ENCODE assay signal across 13 mouse cellular contexts in genomic region chr4:150865371-150865770, GRCm38 (mm10). TPM values are rescaled to one million over a fixed set of nuclear protein-coding genes. Genes with fewer than 3 reads are reported as not detected.
DNase-seq lines count a peak whose midpoint lies in the region; ATAC-seq and TF ChIP-seq lines count a peak whose summit lies in the region.
"Had no signal": no experiment of that assay in that cellular context is flagged by ENCODE, and none has a peak within 500 bp of the region (broad histone marks: within the 10 kb centered on the region; RNA-seq: fewer than 3 reads in every experiment).

No protein-coding gene starts in this region.

- H3K4me3 ChIP-seq in forebrain, embryonic 14.5 days (ENCODE audit: low read depth, low read length), result no peak overlapping the region
- no peak overlapping the region for H3K4me3 ChIP-seq in forebrain, embryonic 10.5 days
- no peak overlapping the region for H3K4me3 ChIP-seq in liver, adult 2 months (ENCODE audit: insufficient read depth, low read depth, low read length)
- H3K4me3 ChIP-seq in liver, embryonic 12.5 days, result no peak overlapping the region
- no peak overlapping the region for H3K4me3 ChIP-seq in kidney, embryonic 16.5 days (ENCODE audit: low read length)
- H3K4me3 ChIP-seq: forebrain, embryonic 15.5 days; heart, embryonic 13.5 days had no signal

- no peak for TF ChIP-seq POLR2A in liver, adult 2 months (IDR thresholded peaks at IDR 0.05; ENCODE audit: extremely low read depth, insufficient read depth, low read length)

- H3K9me3 ChIP-seq in forebrain, embryonic 14.5 days (replicated peaks; ENCODE audit: control insufficient read depth, low read length), result no peaks in the 10 kb centered on the region
- no peaks in the 10 kb centered on the region for H3K9me3 ChIP-seq in forebrain, embryonic 10.5 days
- H3K9me3 ChIP-seq in liver, embryonic 12.5 days (replicated peaks), result no peaks in the 10 kb centered on the region
- H3K9me3 ChIP-seq in kidney, embryonic 16.5 days (ENCODE audit: low read length), result no peaks in the 10 kb centered on the region
- H3K9me3 ChIP-seq: forebrain, embryonic 15.5 days; heart, embryonic 13.5 days had no signal

- H3K9ac ChIP-seq in forebrain, embryonic 14.5 days (ENCODE audit: low read length), result no peak overlapping the region
- no peak overlapping the region for H3K9ac ChIP-seq in liver, adult 2 months (ENCODE audit: low read depth, low read length)
- no peak overlapping the region for H3K9ac ChIP-seq in liver, embryonic 12.5 days
- no peak overlapping the region for H3K9ac ChIP-seq in kidney, embryonic 16.5 days (replicated peaks; ENCODE audit: low read length)
- H3K9ac ChIP-seq: forebrain, embryonic 15.5 days; heart, embryonic 13.5 days had no signal

- no peak for ATAC-seq in forebrain, embryonic 14.5 days
- ATAC-seq in liver, embryonic 12.5 days, result no peak
- 0 out of 4 replicates have a peak, but pooled peaks have one; percentile 21 to 37 for ATAC-seq in hematopoietic stem cell, adult 5-6 weeks (replicated peaks in 1 of 2; ENCODE audit: insufficient read depth in 1 of 2, low FRiP score in 2 of 2, low TSS enrichment in 1 of 2, low read depth in 1 of 2, poor library complexity in 2 of 2, severe bottlenecking in 2 of 2)
- ATAC-seq in kidney, embryonic 16.5 days (ENCODE audit: low FRiP score, low TSS enrichment), result no peak
- ATAC-seq: forebrain, embryonic 15.5 days had no signal

- no peaks in the 10 kb centered on the region for H3K27me3 ChIP-seq in forebrain, embryonic 14.5 days (replicated peaks; ENCODE audit: control insufficient read depth, insufficient read depth, low read length)
- H3K27me3 ChIP-seq in forebrain, embryonic 10.5 days (ENCODE audit: poor library complexity, severe bottlenecking), result no peaks in the 10 kb centered on the region
- no peaks in the 10 kb centered on the region for H3K27me3 ChIP-seq in liver, adult 2 months (ENCODE audit: control insufficient read depth, insufficient read depth, low read length)
- H3K27me3 ChIP-seq in liver, embryonic 12.5 days (replicated peaks), result no peaks in the 10 kb centered on the region
- no peaks in the 10 kb centered on the region for H3K27me3 ChIP-seq in kidney, embryonic 16.5 days (ENCODE audit: insufficient read depth, low read length)
- H3K27me3 ChIP-seq: forebrain, embryonic 15.5 days; heart, embryonic 13.5 days had no signal

- peaks cover 21% of the 10 kb centered on the region for H3K36me3 ChIP-seq in forebrain, embryonic 14.5 days (ENCODE audit: control insufficient read depth, insufficient read depth, low read length)
- peaks cover 35% of the 10 kb centered on the region for H3K36me3 ChIP-seq in forebrain, embryonic 10.5 days (replicated peaks)
- H3K36me3 ChIP-seq in liver, adult 2 months (ENCODE audit: control insufficient read depth, insufficient read depth, low read length), result peaks cover 72% of the 10 kb centered on the region
- peaks cover 33% of the 10 kb centered on the region for H3K36me3 ChIP-seq in liver, embryonic 12.5 days
- peaks cover 24% of the 10 kb centered on the region for H3K36me3 ChIP-seq in kidney, embryonic 16.5 days (ENCODE audit: insufficient read depth, low read length)

- TF ChIP-seq CTCF in liver, adult 2 months (IDR thresholded peaks at IDR 0.05; ENCODE audit: low read depth, low read length), result no peak

- H3K4me2 ChIP-seq in forebrain, embryonic 14.5 days (ENCODE audit: low read length), result no peak overlapping the region
- no peak overlapping the region for H3K4me2 ChIP-seq in liver, embryonic 12.5 days
- H3K4me2 ChIP-seq in kidney, embryonic 16.5 days (replicated peaks; ENCODE audit: low read depth, low read length), result no peak overlapping the region
- H3K4me2 ChIP-seq: forebrain, embryonic 15.5 days; heart, embryonic 13.5 days had no signal

- no peaks in the 10 kb centered on the region for H3K4me1 ChIP-seq in forebrain, embryonic 14.5 days (ENCODE audit: control insufficient read depth, insufficient read depth, low read length)
- peaks cover 33% of the 10 kb centered on the region for H3K4me1 ChIP-seq in forebrain, embryonic 10.5 days
- H3K4me1 ChIP-seq in liver, adult 2 months (ENCODE audit: control insufficient read depth, insufficient read depth, low read length), result peaks cover 7% of the 10 kb centered on the region
- H3K4me1 ChIP-seq in liver, embryonic 12.5 days, result peaks cover 19% of the 10 kb centered on the region
- peaks cover 23% of the 10 kb centered on the region for H3K4me1 ChIP-seq in kidney, embryonic 16.5 days (ENCODE audit: insufficient read depth, low read length)
- H3K4me1 ChIP-seq: forebrain, embryonic 15.5 days had no signal

- no peak overlapping the region for H3K27ac ChIP-seq in forebrain, embryonic 14.5 days (ENCODE audit: low read depth, low read length)
- no peak overlapping the region for H3K27ac ChIP-seq in forebrain, embryonic 10.5 days
- no peak overlapping the region for H3K27ac ChIP-seq in liver, adult 2 months (replicated peaks; ENCODE audit: insufficient read depth, low read depth, low read length)
- H3K27ac ChIP-seq in liver, embryonic 12.5 days, result no peak overlapping the region
- H3K27ac ChIP-seq in kidney, embryonic 16.5 days (ENCODE audit: low read length), result no peak overlapping the region
- H3K27ac ChIP-seq: forebrain, embryonic 15.5 days; heart, embryonic 13.5 days had no signal

- peak; percentile 67 for DNase-seq in forebrain, embryonic 14.5 days (ENCODE audit: low spot score)
- DNase-seq in forebrain, embryonic 10.5 days (ENCODE audit: extremely low spot score, low spot score), result no peak
- peak; percentile 76 for DNase-seq in liver, adult 2 months (ENCODE audit: extremely low read depth, low read depth, low spot score)
- DNase-seq in CD4-positive helper T cell, adult 2 months (ENCODE audit: low read depth, low spot score), result peak; percentile 47
- DNase-seq in c-Kit-positive CD71-positive TER-119-positive erythroid progenitor cells, embryonic 14.5 days (ENCODE audit: low spot score), result no peak
- DNase-seq: adrenal gland, postnatal 14 days; cerebellum, postnatal 25 days; kidney, adult 18-20 months had no signal

- no peaks in the 10 kb centered on the region for H3K79me2 ChIP-seq in liver, adult 2 months (ENCODE audit: control insufficient read depth, insufficient read depth, low read length)

RNA-seq across cellular contexts. Expression of gene Errfi1, which starts 11.7 kb away (rescaled TPM):
- polyA plus RNA-seq in forebrain, embryonic 14.5 days (2014; fragmentation: Nextera tagmentation; extraction: Ambion mirVana), result 17.4 and 19.1 TPM in 2 replicates
- 16.5 and 18.7 TPM in 2 replicates for polyA plus RNA-seq in forebrain, embryonic 10.5 days (2016; fragmentation: Nextera tagmentation; extraction: Ambion mirVana)
- total RNA-seq in liver, adult 2 months (2014; rRNA removed), result 589 and 661 TPM in 2 replicates
- polyA plus RNA-seq in liver, adult 2 months (2012; rRNA removed), result 259 and 295 TPM in 2 replicates
- polyA plus RNA-seq in liver, embryonic 12.5 days (2016; fragmentation: Nextera tagmentation; extraction: Ambion mirVana), result 14.7 and 14.9 TPM in 2 replicates
- 2.1 and 2.5 TPM in 2 replicates for total RNA-seq in hematopoietic stem cell, adult 5-6 weeks (2017)
- polyA plus RNA-seq in kidney, embryonic 16.5 days (2015; fragmentation: Nextera tagmentation; extraction: Ambion mirVana), result 32.8 and 33.4 TPM in 2 replicates

RNA-seq across cellular contexts. Expression of gene Park7, which starts 48.9 kb away (rescaled TPM):
- polyA plus RNA-seq in forebrain, embryonic 14.5 days (2014; fragmentation: Nextera tagmentation; extraction: Ambion mirVana), result 447 and 495 TPM in 2 replicates
- polyA plus RNA-seq in forebrain, embryonic 10.5 days (2016; fragmentation: Nextera tagmentation; extraction: Ambion mirVana), result 497 and 502 TPM in 2 replicates
- total RNA-seq in liver, adult 2 months (2014; rRNA removed), result 281 and 324 TPM in 2 replicates
- polyA plus RNA-seq in liver, adult 2 months (2012; rRNA removed), result 148 and 191 TPM in 2 replicates
- polyA plus RNA-seq in liver, embryonic 12.5 days (2016; fragmentation: Nextera tagmentation; extraction: Ambion mirVana), result 326 and 344 TPM in 2 replicates
- 354 and 401 TPM in 2 replicates for total RNA-seq in hematopoietic stem cell, adult 5-6 weeks (2017)
- 404 and 421 TPM in 2 replicates for polyA plus RNA-seq in kidney, embryonic 16.5 days (2015; fragmentation: Nextera tagmentation; extraction: Ambion mirVana)

RNA-seq across cellular contexts. Expression of gene Tnfrsf9, which starts 49.0 kb away (rescaled TPM):
- polyA plus RNA-seq in forebrain, embryonic 14.5 days (2014; fragmentation: Nextera tagmentation; extraction: Ambion mirVana), result 0.11 TPM in 1 of 2 replicates, not detected in the other
- polyA plus RNA-seq in forebrain, embryonic 10.5 days (2016; fragmentation: Nextera tagmentation; extraction: Ambion mirVana), result 0.32 and 0.49 TPM in 2 replicates
- 0.07 and 0.09 TPM in 2 replicates for total RNA-seq in liver, adult 2 months (2014; rRNA removed)
- polyA plus RNA-seq in liver, adult 2 months (2012; rRNA removed), result 0.05 and 0.15 TPM in 2 replicates
- polyA plus RNA-seq in liver, embryonic 12.5 days (2016; fragmentation: Nextera tagmentation; extraction: Ambion mirVana), result 0.12 TPM in 1 of 2 replicates, not detected in the other
- total RNA-seq in hematopoietic stem cell, adult 5-6 weeks (2017), result 1.3 TPM in 1 of 2 replicates, not detected in the other
- polyA plus RNA-seq in kidney, embryonic 16.5 days (2015; fragmentation: Nextera tagmentation; extraction: Ambion mirVana), result 0.26 and 0.40 TPM in 2 replicates

Comparison
In these comparisons a context has a peak if more than half of its experiments do, and no peak if none do; other contexts are left out.
1. DNase-seq: peak in forebrain, embryonic 14.5 days (single experiment), liver, adult 2 months (single experiment) and CD4-positive helper T cell, adult 2 months (single experiment); none in forebrain, embryonic 10.5 days (single experiment) and c-Kit-positive CD71-positive TER-119-positive erythroid progenitor cells, embryonic 14.5 days (single experiment).
2. ATAC-seq: peak in hematopoietic stem cell, adult 5-6 weeks (2 of 2); none in forebrain, embryonic 14.5 days (single experiment), liver, embryonic 12.5 days (single experiment) and kidney, embryonic 16.5 days (single experiment).